Mouse (Mus musculus) heart, postnatal 0 days (tissue): Measurements from ENCODE around the gene Schip1. TPM values are rescaled to one million over a fixed set of nuclear protein-coding genes. Genes with fewer than 3 reads are reported as not detected.

Experiments
- ATAC-seq: fragments of 200-750 bp; cut with Nextera tagmentation; 2 replicates; pipeline ENCODE4 v1.8.0; 2017; ENCODE audit warnings: low read depth, moderate number of reproducible peaks, moderate library complexity; ENCODE audit not compliant: insufficient read depth
- DNase-seq: peaks from one replicate; pipeline ENCODE4 v3.0.0-alpha.2; 2016; ENCODE audit warnings: low spot score
- H3K27ac ChIP-seq: fragments of 300-500 bp; sonication (generic); 2 replicates; pipeline ENCODE4 v1.5.1; 2014; ENCODE audit warnings: low read depth, mild to moderate bottlenecking
- H3K27me3 ChIP-seq: fragments of 300-500 bp; sonication (generic); 2 replicates; pipeline ENCODE4 v1.6.1; 2014; ENCODE audit warnings: low read length, mixed read lengths; ENCODE audit not compliant: control insufficient read depth, insufficient read depth
- H3K36me3 ChIP-seq: fragments of 300-500 bp; sonication (generic); replicated peaks from 2 replicates; pipeline ENCODE4 v1.6.1; 2014; ENCODE audit warnings: low read length, mixed read lengths; ENCODE audit not compliant: control insufficient read depth, insufficient read depth
- H3K4me1 ChIP-seq: fragments of 300-500 bp; sonication (generic); 2 replicates; pipeline ENCODE4 v1.6.1; 2014; ENCODE audit warnings: antibody characterized with exemption; ENCODE audit not compliant: control insufficient read depth, insufficient read depth
- H3K4me2 ChIP-seq: fragments of 300-500 bp; sonication (generic); 2 replicates; pipeline ENCODE4 v1.6.1; 2014; ENCODE audit warnings: low read depth, mild to moderate bottlenecking, low read length, moderate library complexity
- H3K4me3 ChIP-seq: fragments of 300-500 bp; sonication (generic); 2 replicates; pipeline ENCODE4 v1.5.1; 2014; ENCODE audit warnings: low read depth, low read length
- H3K9ac ChIP-seq: fragments of 300-500 bp; sonication (generic); replicated peaks from 2 replicates; pipeline ENCODE4 v1.6.1; 2014; ENCODE audit warnings: low read depth, low read length, mixed read lengths
- H3K9me3 ChIP-seq: fragments of 300-500 bp; sonication (generic); replicated peaks from 2 replicates; pipeline ENCODE4 v1.6.1; 2016; ENCODE audit warnings: low read length; ENCODE audit not compliant: control insufficient read depth
- CTCF ChIP-seq: IDR thresholded peaks from 2 replicates; pipeline ENCODE4 v1.5.1; 2016; ENCODE audit warnings: antibody characterized with exemption, control low read depth, low read depth
- EP300 ChIP-seq: IDR thresholded peaks from 2 replicates; pipeline ENCODE4 v1.6.1; 2016; ENCODE audit warnings: antibody characterized with exemption, low read depth
- WGBS: fragments of 180-500 bp; shearing (Covaris S2); extraction: QIAGEN DNeasy Blood & Tissue Kit; methylation state at CpG from one replicate; pipeline ENCODE4 v1.1.7; 2014; 5-methylcytosine and 5-hydroxymethylcytosine counted together
- polyA plus RNA-seq: library from polyadenylated mRNA; unstranded; fragments of >200 nt; fragmentation: Nextera tagmentation; extraction: Ambion mirVana; gene quantifications from 2 replicates; pipeline ENCODE4 v1.2.1, GENCODE M21; 2015
- total RNA-seq: library from RNA; depleted of rRNA; stranded (reverse); fragments of >200 nt; gene quantifications from 2 replicates; pipeline ENCODE4 v1.2.3, GENCODE M21; 2014; ENCODE audit warnings: low replicate concordance

Gene Schip1
- total and polyA plus RNA-seq, 2 experiments from 2014 or later = 58.4 to 74.3 TPM

GRCm38 (mm10) chr3:68662386-68662785 is 597.8 kb downstream of the Schip1 start:
- no peak for ATAC-seq
- DNase-seq = no peak
- no peaks in the 10 kb centered on the region for H3K27me3 ChIP-seq
- no peak overlapping the region for H3K27ac ChIP-seq
- H3K4me2 ChIP-seq = no peak overlapping the region
- no peak overlapping the region for H3K4me3 ChIP-seq
- TF ChIP-seq EP300 = no peak
- no peak for TF ChIP-seq CTCF
- WGBS = 65% methylated on average over 5 of the region's 5 CpGs
- H3K36me3 ChIP-seq = no peaks in the 10 kb centered on the region
- H3K9me3 ChIP-seq = no peaks in the 10 kb centered on the region
- no peak overlapping the region for H3K9ac ChIP-seq
- peaks cover 8% of the 10 kb centered on the region; the same call in 1 of the 2 replicates for H3K4me1 ChIP-seq

- no peak overlapping the region for H3K27ac ChIP-seq
- no peak overlapping the region for H3K9ac ChIP-seq
- DNase-seq = no peak
- ATAC-seq = no peak
- no peaks in the 10 kb centered on the region for H3K36me3 ChIP-seq
- WGBS = 85% methylated on average over 6 of the region's 6 CpGs
- H3K4me1 ChIP-seq = no peaks in the 10 kb centered on the region
- no peaks in the 10 kb centered on the region for H3K27me3 ChIP-seq
- TF ChIP-seq CTCF (no peak), EP300 (no peak)
- no peak overlapping the region for H3K4me3 ChIP-seq
- H3K4me2 ChIP-seq = no peak overlapping the region
- H3K9me3 ChIP-seq = no peaks in the 10 kb centered on the region
Observed at GRCm38 (mm10) chr3:68664337-68664736, 599.7 kb downstream of the Schip1 start.

- H3K36me3 ChIP-seq = no peaks in the 10 kb centered on the region
- ATAC-seq (no peak), DNase-seq (no peak)
- no peak overlapping the region for H3K4me3 ChIP-seq
- no peak overlapping the region for H3K9ac ChIP-seq
- H3K4me1 ChIP-seq = no peaks in the 10 kb centered on the region
- H3K27me3 ChIP-seq = no peaks in the 10 kb centered on the region
- H3K4me2 ChIP-seq = no peak overlapping the region
- 82% methylated on average over 7 of the region's 7 CpGs for WGBS
- TF ChIP-seq EP300 (no peak), CTCF (no peak)
- H3K9me3 ChIP-seq = no peaks in the 10 kb centered on the region
- H3K27ac ChIP-seq = no peak overlapping the region
Observed at GRCm38 (mm10) chr3:68666377-68666776, 601.8 kb downstream of the Schip1 start.

- H3K27ac ChIP-seq = no peak overlapping the region
- no peak for ATAC-seq
- TF ChIP-seq CTCF (no peak), EP300 (no peak)
Observed at GRCm38 (mm10) chr3:68667852-68668251, 603.2 kb downstream of the Schip1 start.

GRCm38 (mm10) chr3:68669418-68669974 is 604.9 kb downstream of the Schip1 start:
- TF ChIP-seq EP300 = no peak
- no peak for TF ChIP-seq CTCF
- no peaks in the 10 kb centered on the region for H3K27me3 ChIP-seq
- no peaks in the 10 kb centered on the region for H3K36me3 ChIP-seq
- ATAC-seq = no peak
- H3K4me3 ChIP-seq = no peak overlapping the region
- no peak for DNase-seq
- no peak overlapping the region for H3K9ac ChIP-seq
- H3K9me3 ChIP-seq = no peaks in the 10 kb centered on the region
- H3K4me2 ChIP-seq = no peak overlapping the region
- no peaks in the 10 kb centered on the region for H3K4me1 ChIP-seq
- 76% methylated on average over 5 of the region's 5 CpGs for WGBS
- no peak overlapping the region for H3K27ac ChIP-seq

More at GRCm38 (mm10) chr3:68667852-68668251, 603.2 kb downstream of the Schip1 start:
- H3K4me1 ChIP-seq = no peaks in the 10 kb centered on the region
- H3K4me3 ChIP-seq = no peak overlapping the region
- no peak for DNase-seq
- 88% methylated on average over 1 of the region's 1 CpGs for WGBS
- no peaks in the 10 kb centered on the region for H3K27me3 ChIP-seq
- no peaks in the 10 kb centered on the region for H3K36me3 ChIP-seq
- H3K4me2 ChIP-seq = no peak overlapping the region
- H3K9ac ChIP-seq = no peak overlapping the region
- H3K9me3 ChIP-seq = no peaks in the 10 kb centered on the region

- Histone ChIP-seq H3K27ac (no peak overlapping the region), H3K9ac (no peak overlapping the region), H3K27me3 (no peaks in the 10 kb centered on the region), H3K4me3 (no peak overlapping the region), H3K4me2 (no peak overlapping the region), H3K4me1 (no peaks in the 10 kb centered on the region), H3K9me3 (no peaks in the 10 kb centered on the region), H3K36me3 (no peaks in the 10 kb centered on the region)
- DNase-seq (no peak), ATAC-seq (no peak)
- no peak for TF ChIP-seq EP300
- no peak for TF ChIP-seq CTCF
- WGBS = 88% methylated on average over 2 of the region's 2 CpGs
Observed at GRCm38 (mm10) chr3:68674721-68675120, 610.1 kb downstream of the Schip1 start.
